In the genomic region with DNA sequence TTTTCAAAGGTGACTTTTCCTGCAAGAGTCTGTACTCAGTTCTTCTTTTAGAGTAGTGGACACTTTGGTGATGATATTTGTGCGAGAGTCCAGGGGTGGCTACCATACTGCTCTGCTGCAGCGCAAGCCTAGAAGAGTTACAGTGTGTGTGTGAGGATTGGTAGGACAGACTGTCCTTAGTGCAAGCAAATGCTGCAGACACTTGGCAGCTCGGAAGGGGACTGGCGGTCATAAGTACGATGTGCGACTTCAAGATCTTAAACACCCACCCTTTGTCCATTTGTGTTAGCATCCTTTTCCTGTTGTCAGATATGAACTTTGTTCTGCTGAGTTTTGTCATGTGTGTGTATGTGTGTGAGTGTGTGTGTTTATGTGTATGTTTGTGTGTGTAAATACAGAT, we compare ENCODE assay signal across 19 mouse cellular contexts.
A peak's percentile ranks its signal among the peaks of the same experiment; 100 is the strongest.
DNase-seq lines count a peak whose midpoint lies in the region; ATAC-seq and TF ChIP-seq lines count a peak whose summit lies in the region.
"Had no signal": no experiment of that assay in that cellular context is flagged by ENCODE, and none has a peak within 500 bp of the region (broad histone marks: within the 10 kb centered on the region; RNA-seq: fewer than 3 reads in every experiment).

No protein-coding gene starts in this region.

- DNase-seq in layer of hippocampus, adult 2 months (ENCODE audit: low spot score in 2 of 2): no peak
- no peak for DNase-seq in layer of hippocampus, adult 11-12 months (ENCODE audit: low spot score)
- DNase-seq in spleen, postnatal 4 days (ENCODE audit: low spot score in 2 of 2): no peak
- DNase-seq in gastrocnemius, postnatal 4 days (ENCODE audit: low spot score in 2 of 2): no peak
- DNase-seq in embryo, embryonic 10 days (ENCODE audit: low spot score): no peak
- DNase-seq: adrenal gland, postnatal 10 days; cerebellum, adult 8-10 months; gastrocnemius, adult 2 months; kidney, adult 2 months; kidney, postnatal 36 days; lung, postnatal 14 days; thymus, postnatal 36 days had no signal

- WGBS in forebrain, embryonic 15.5 days: 53% methylated on average over 6 of the region's 6 CpGs
- 62% methylated on average over 6 of the region's 6 CpGs for WGBS in hindbrain, embryonic 15.5 days
- WGBS in midbrain, embryonic 16.5 days: 77% methylated on average over 6 of the region's 6 CpGs

- no peaks in the 10 kb centered on the region for H3K36me3 ChIP-seq in forebrain, embryonic 15.5 days
- H3K36me3 ChIP-seq in hindbrain, embryonic 15.5 days: no peaks in the 10 kb centered on the region
- no peaks in the 10 kb centered on the region for H3K36me3 ChIP-seq in midbrain, embryonic 16.5 days (ENCODE audit: control insufficient read depth, insufficient read depth, low read length)
- H3K36me3 ChIP-seq: embryonic facial prominence, embryonic 13.5 days had no signal

- ATAC-seq in forebrain, embryonic 15.5 days (replicated peaks): no peak
- no peak for ATAC-seq in hindbrain, embryonic 15.5 days (ENCODE audit: low FRiP score, low read depth)
- ATAC-seq in midbrain, embryonic 16.5 days: no peak

- H3K27ac ChIP-seq in layer of hippocampus, adult 2 months: no peak overlapping the region
- peak overlapping the region; percentile 81 for H3K27ac ChIP-seq in forebrain, embryonic 15.5 days (replicated peaks)
- no peak overlapping the region for H3K27ac ChIP-seq in hindbrain, embryonic 15.5 days (replicated peaks)
- no peak overlapping the region for H3K27ac ChIP-seq in midbrain, embryonic 16.5 days (ENCODE audit: low read length)
- H3K27ac ChIP-seq: embryonic facial prominence, embryonic 13.5 days; gastrocnemius, adult 2 months; limb, embryonic 15.5 days had no signal

- no peaks in the 10 kb centered on the region for H3K27me3 ChIP-seq in forebrain, embryonic 15.5 days
- no peaks in the 10 kb centered on the region for H3K27me3 ChIP-seq in hindbrain, embryonic 15.5 days
- no peaks in the 10 kb centered on the region for H3K27me3 ChIP-seq in midbrain, embryonic 16.5 days (ENCODE audit: control insufficient read depth, insufficient read depth, low read depth, low read length)
- H3K27me3 ChIP-seq: CH12.LX; embryonic facial prominence, embryonic 13.5 days; limb, embryonic 15.5 days; megakaryocyte, embryonic 14.5 days had no signal

- peak overlapping the region; percentile 32 for H3K4me3 ChIP-seq in layer of hippocampus, adult 2 months
- H3K4me3 ChIP-seq in forebrain, embryonic 15.5 days: peak overlapping the region; percentile 8; the same call in 1 of the 2 replicates
- H3K4me3 ChIP-seq in hindbrain, embryonic 15.5 days: no peak overlapping the region
- no peak overlapping the region for H3K4me3 ChIP-seq in midbrain, embryonic 16.5 days (ENCODE audit: low read depth, low read length)
- H3K4me3 ChIP-seq: embryonic facial prominence, embryonic 13.5 days; gastrocnemius, adult 2 months; limb, embryonic 15.5 days; megakaryocyte, embryonic 14.5 days had no signal

- peaks cover 40% of the 10 kb centered on the region for H3K4me1 ChIP-seq in forebrain, embryonic 15.5 days
- H3K4me1 ChIP-seq in hindbrain, embryonic 15.5 days (replicated peaks): peaks cover 33% of the 10 kb centered on the region
- peaks cover 11% of the 10 kb centered on the region for H3K4me1 ChIP-seq in midbrain, embryonic 16.5 days (ENCODE audit: control insufficient read depth, insufficient read depth, low read length)
- H3K4me1 ChIP-seq: megakaryocyte, embryonic 14.5 days had no signal

- peak overlapping the region; percentile 25 for H3K4me2 ChIP-seq in forebrain, embryonic 15.5 days (replicated peaks)
- 0 out of 2 replicates have a peak overlapping the region, but pooled peaks have one; percentile 31 for H3K4me2 ChIP-seq in hindbrain, embryonic 15.5 days
- H3K4me2 ChIP-seq in midbrain, embryonic 16.5 days (ENCODE audit: low read length): peak overlapping the region; percentile 10; the same call in 1 of the 2 replicates
- H3K4me2 ChIP-seq: embryonic facial prominence, embryonic 13.5 days; limb, embryonic 15.5 days had no signal

- H3K9me3 ChIP-seq in forebrain, embryonic 15.5 days: no peaks in the 10 kb centered on the region
- no peaks in the 10 kb centered on the region for H3K9me3 ChIP-seq in hindbrain, embryonic 15.5 days
- no peaks in the 10 kb centered on the region for H3K9me3 ChIP-seq in midbrain, embryonic 16.5 days (replicated peaks; ENCODE audit: control insufficient read depth, low read length, poor library complexity, severe bottlenecking)
- H3K9me3 ChIP-seq: embryonic facial prominence, embryonic 13.5 days; limb, embryonic 15.5 days; megakaryocyte, embryonic 14.5 days had no signal

- TF ChIP-seq CTCF in layer of hippocampus, adult 2 months (conservative IDR thresholded peaks at IDR 0.05): no peak

- 0 out of 2 replicates have a peak overlapping the region, but pooled peaks have one; percentile 3 for H3K9ac ChIP-seq in forebrain, embryonic 15.5 days (replicated peaks)
- H3K9ac ChIP-seq in hindbrain, embryonic 15.5 days: no peak overlapping the region
- H3K9ac ChIP-seq in midbrain, embryonic 16.5 days (ENCODE audit: low read depth, low read length): no peak overlapping the region
- H3K9ac ChIP-seq: embryonic facial prominence, embryonic 13.5 days; limb, embryonic 15.5 days had no signal

Comparison
In these comparisons a context has a peak if more than half of its experiments do, and no peak if none do; other contexts are left out.
1. H3K4me3 ChIP-seq: peak in layer of hippocampus, adult 2 months (single experiment) and forebrain, embryonic 15.5 days (single experiment); none in hindbrain, embryonic 15.5 days (single experiment) and midbrain, embryonic 16.5 days (single experiment).
2. Peak in every context shown above with its lines, with median percentiles within 50 percentile points of each other: H3K4me2 ChIP-seq.